Mouse (Mus musculus) WW6 (cell line): Measurements from ENCODE around the gene Aadacl2.

Source experiments
- DNase-seq: peaks from one replicate; pipeline ENCODE4 v3.0.0-alpha.2; 2013; ENCODE audit warnings: low read depth, low spot score

Aadacl2 gene

GRCm38 (mm10) chr3:60006443-60006842 lies at the start of gene Aadacl2:
Aadacl2 (plus strand) TSS chr3:60006743.
- DNase-seq, result no peak

- DNase-seq, result no peak
Measured at GRCm38 (mm10) chr3:59970891-59971290, 35.7 kb upstream of the Aadacl2 start.

DNA sequence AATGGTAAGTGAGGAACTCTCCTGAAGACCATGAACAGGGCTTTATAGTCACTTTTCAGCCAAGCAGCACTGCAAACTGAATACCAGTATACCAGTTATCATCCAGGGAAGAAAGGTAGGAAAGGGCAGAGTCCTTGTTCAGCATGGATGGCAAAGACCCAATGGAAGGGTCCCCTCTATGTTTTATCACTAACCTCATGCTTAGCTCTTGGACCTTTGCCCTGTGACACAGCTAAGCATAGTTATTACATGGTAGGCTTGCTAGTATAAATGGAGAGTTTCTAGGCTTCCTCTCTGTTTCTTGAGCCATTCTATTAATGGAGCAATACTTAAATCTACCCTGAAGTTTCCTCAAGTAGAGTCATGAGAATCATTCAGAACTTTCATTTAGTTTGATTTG lies 32.0 kb upstream of the Aadacl2 start:
- DNase-seq, result no peak

DNA sequence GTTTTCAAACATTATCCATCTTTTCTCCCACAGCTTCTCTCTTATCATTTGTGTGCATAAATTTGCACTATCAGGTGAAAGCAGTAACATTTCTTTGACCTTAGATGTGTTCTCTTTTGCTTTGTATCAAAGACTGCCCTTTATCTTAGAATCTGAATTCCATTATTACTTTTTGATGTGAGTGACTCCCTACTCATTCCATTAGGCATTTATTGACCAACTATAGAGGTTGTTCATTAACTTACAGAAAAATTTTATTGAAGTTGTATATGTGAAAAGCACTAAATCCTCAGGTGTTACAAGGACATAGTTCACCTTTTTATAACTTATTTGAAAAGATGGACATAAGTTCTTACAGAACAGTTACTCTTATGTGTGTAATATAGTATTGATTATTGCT lies 2.9 kb upstream of the Aadacl2 start:
- DNase-seq, result no peak

GRCm38 (mm10) chr3:60025417-60025816 lies 18.9 kb downstream of the Aadacl2 start, which contains the start of gene Aadac:
Aadac (plus strand) TSS chr3:60025717.
- DNase-seq, result no peak

DNA sequence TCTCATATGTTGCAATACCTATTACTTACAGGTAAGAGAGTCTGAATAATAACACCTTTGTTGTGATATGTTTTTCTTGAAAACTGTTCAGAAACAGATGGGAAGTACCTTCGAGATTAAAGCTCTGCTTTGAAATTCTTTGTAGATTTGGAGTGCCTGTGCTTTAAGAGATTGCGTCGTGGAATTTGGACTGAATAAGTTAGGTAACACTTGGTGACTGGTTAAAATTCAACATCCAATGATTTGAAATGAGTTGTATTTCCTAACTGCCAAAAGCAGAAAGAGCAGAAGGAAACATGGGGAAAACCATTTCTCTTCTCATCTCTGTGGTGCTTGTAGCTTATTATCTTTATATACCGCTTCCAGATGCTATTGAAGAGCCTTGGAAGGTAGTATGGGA lies 25.0 kb downstream of the Aadacl2 start:
- DNase-seq, result no peak

- no peak for DNase-seq
Measured at GRCm38 (mm10) chr3:60046221-60046913, 39.8 kb downstream of the Aadacl2 start.

DNA sequence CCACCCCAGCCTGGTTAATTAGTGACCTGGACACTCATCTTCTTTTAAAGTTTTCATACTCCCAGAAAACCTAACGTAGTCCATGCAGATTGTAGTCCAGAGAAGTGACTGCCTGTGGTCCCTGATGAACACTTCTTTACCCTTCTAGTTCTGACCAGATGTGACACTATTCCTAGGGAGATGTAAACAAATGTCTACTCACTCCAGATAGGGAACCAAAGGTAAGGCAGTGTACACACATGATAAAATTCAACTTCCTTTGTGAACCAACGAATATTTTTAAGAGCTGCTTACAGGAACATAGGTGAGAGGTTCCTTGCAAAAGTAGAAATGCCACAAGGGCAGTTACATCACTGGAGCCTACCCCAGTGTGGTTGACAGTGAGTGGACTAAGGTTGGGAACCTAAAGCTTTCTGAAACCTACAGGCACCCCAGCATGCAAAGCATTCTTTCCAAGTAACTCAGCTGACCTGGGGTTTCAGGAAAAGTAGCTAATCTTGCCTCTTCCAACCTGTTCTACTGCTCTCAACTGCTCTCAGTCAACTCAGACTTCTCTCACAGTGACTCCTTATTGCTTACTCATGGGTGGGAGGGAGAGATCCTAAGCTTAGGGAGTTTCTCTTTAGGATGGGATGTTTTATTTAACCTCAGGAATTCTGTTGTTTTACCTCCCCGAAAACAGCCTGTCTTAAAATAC lies 46.8 kb downstream of the Aadacl2 start:
- DNase-seq, result no peak

GRCm38 (mm10) chr3:60053931-60054330 lies 47.4 kb downstream of the Aadacl2 start:
- DNase-seq, result no peak

DNA sequence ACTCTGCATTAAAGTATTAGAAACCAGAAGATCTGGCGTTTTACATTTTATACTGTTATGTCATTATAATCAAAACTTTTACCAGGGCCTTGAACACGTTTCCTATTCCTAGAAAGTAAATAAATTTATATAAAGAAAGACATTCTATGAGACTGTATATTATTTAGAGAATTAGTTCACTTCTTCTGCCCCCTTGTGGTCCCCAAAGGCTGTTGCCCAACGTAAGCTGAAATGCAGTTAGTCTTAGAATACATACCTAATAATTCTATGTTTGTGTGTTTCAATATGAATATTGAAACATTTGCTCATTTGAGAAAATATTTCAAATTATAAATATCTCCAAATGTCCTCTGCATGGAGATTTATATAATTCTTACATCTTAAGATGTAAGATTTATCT lies 49.9 kb downstream of the Aadacl2 start:
- no peak for DNase-seq

GRCm38 (mm10) chr3:60057070-60057808 lies 50.7 kb downstream of the Aadacl2 start:
- DNase-seq, result no peak

DNA sequence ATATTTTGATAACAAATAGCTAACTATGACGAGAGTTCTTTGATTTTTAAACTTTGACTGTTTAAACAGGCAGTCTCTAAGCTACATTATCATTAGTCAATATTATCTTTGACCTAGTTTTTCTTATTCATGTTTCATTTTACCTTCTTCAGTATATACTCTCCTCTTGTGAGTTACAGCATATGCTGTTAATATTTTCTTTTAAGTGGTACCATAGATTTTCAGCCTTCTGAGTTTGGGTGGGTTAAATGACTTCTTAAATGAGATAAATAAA lies 51.2 kb downstream of the Aadacl2 start:
- no peak for DNase-seq
